Mouse (Mus musculus): ENCODE data around the gene Slc7a5. TPM values are rescaled to one million over a fixed set of nuclear protein-coding genes. Genes with fewer than 3 reads are reported as not detected.
A peak's percentile ranks its signal among the peaks of the same experiment; 100 is the strongest.

The Slc7a5 gene
- polyA plus RNA-seq (2015; fragmentation: Nextera tagmentation; extraction: Ambion mirVana) = 38.7 and 38.9 TPM in 2 replicates

- Histone ChIP-seq H3K9me3 (no peaks in the 10 kb centered on the region), H3K27me3 (peaks cover 11% of the 10 kb centered on the region), H3K9ac (peak within 1 kb of the TSS; percentile 78), H3K4me2 (peak within 1 kb of the TSS; percentile 92), H3K4me1 (replicated peaks) (peaks cover 32% of the 10 kb centered on the region), H3K36me3 (no peaks in the 10 kb centered on the region), H3K4me3 (peak within 1 kb of the TSS; percentile 78), H3K27ac (replicated peaks) (peak within 1 kb of the TSS; percentile 70)
- ATAC-seq (ENCODE audit: low read depth) = peak; percentile 93
- WGBS = under 1% methylated on average over 59 of the region's 61 CpGs
Observed at GRCm38 (mm10) chr8:121907587-121908248, at the start of gene Slc7a5. Gene Slc7a5, minus strand, starts transcription at chr8:121907694.

- WGBS = 81% methylated on average over 1 of the region's 1 CpGs
- no peak for ATAC-seq (ENCODE audit: low read depth)
Observed at GRCm38 (mm10) chr8:121955825-121956500, 48.5 kb upstream of the Slc7a5 start.

GRCm38 (mm10) chr8:121954981-121955555, 47.6 kb upstream of the Slc7a5 start:
- no peak for ATAC-seq (ENCODE audit: low read depth)
- no peak overlapping the region for H3K9ac ChIP-seq
- no peak overlapping the region for H3K4me3 ChIP-seq
- H3K4me2 ChIP-seq = no peak overlapping the region
- H3K27me3 ChIP-seq = no peaks in the 10 kb centered on the region
- 84% methylated on average over 10 of the region's 10 CpGs for WGBS
- no peak overlapping the region for H3K27ac ChIP-seq (replicated peaks)
- H3K36me3 ChIP-seq = peaks cover 27% of the 10 kb centered on the region
- H3K9me3 ChIP-seq = no peaks in the 10 kb centered on the region
- peaks cover 44% of the 10 kb centered on the region for H3K4me1 ChIP-seq (replicated peaks)

More at GRCm38 (mm10) chr8:121955825-121956500, 48.5 kb upstream of the Slc7a5 start:
- Histone ChIP-seq H3K4me1 (replicated peaks) (peaks cover 44% of the 10 kb centered on the region), H3K9me3 (no peaks in the 10 kb centered on the region), H3K4me3 (no peak overlapping the region), H3K4me2 (no peak overlapping the region), H3K27me3 (no peaks in the 10 kb centered on the region), H3K36me3 (peaks cover 27% of the 10 kb centered on the region), H3K27ac (replicated peaks) (no peak overlapping the region), H3K9ac (no peak overlapping the region)

GRCm38 (mm10) chr8:121953821-121954545, 46.5 kb upstream of the Slc7a5 start:
- Histone ChIP-seq H3K4me3 (no peak overlapping the region), H3K27me3 (no peaks in the 10 kb centered on the region), H3K36me3 (peaks cover 27% of the 10 kb centered on the region), H3K9me3 (no peaks in the 10 kb centered on the region), H3K4me1 (replicated peaks) (peaks cover 48% of the 10 kb centered on the region), H3K27ac (replicated peaks) (no peak overlapping the region; the same call in 1 of the 2 replicates), H3K9ac (no peak overlapping the region), H3K4me2 (no peak overlapping the region)
- 76% methylated on average over 3 of the region's 3 CpGs for WGBS
- no peak for ATAC-seq (ENCODE audit: low read depth)

- no peak for ATAC-seq (ENCODE audit: low read depth)
- Histone ChIP-seq H3K4me1 (replicated peaks) (peaks cover 54% of the 10 kb centered on the region), H3K27ac (replicated peaks) (no peak overlapping the region), H3K36me3 (peaks cover 27% of the 10 kb centered on the region), H3K4me2 (peak overlapping the region; percentile 97), H3K9ac (0 out of 2 replicates have a peak overlapping the region, but pooled peaks have one; percentile 99), H3K27me3 (no peaks in the 10 kb centered on the region), H3K9me3 (no peaks in the 10 kb centered on the region), H3K4me3 (peak overlapping the region; percentile 95; the same call in 1 of the 2 replicates)
- WGBS = 87% methylated on average over 7 of the region's 7 CpGs
Observed at GRCm38 (mm10) chr8:121952800-121953199, 45.3 kb upstream of the Slc7a5 start.

- H3K36me3 ChIP-seq = peaks cover 27% of the 10 kb centered on the region
- no peaks in the 10 kb centered on the region for H3K9me3 ChIP-seq
- peak overlapping the region; percentile 99 for H3K9ac ChIP-seq
- no peaks in the 10 kb centered on the region for H3K27me3 ChIP-seq
- H3K4me2 ChIP-seq = peak overlapping the region; percentile 97
- no peak overlapping the region for H3K27ac ChIP-seq (replicated peaks)
- peaks cover 61% of the 10 kb centered on the region for H3K4me1 ChIP-seq (replicated peaks)
- H3K4me3 ChIP-seq = peak overlapping the region; percentile 95
- no peak for ATAC-seq (ENCODE audit: low read depth)
Observed at GRCm38 (mm10) chr8:121952122-121952521, 44.6 kb upstream of the Slc7a5 start.

- no peak for ATAC-seq (ENCODE audit: low read depth)
- WGBS = 39% methylated on average over 7 of the region's 7 CpGs
- H3K4me1 ChIP-seq (replicated peaks) = peaks cover 64% of the 10 kb centered on the region
Observed at GRCm38 (mm10) chr8:121951656-121952009, 44.1 kb upstream of the Slc7a5 start.

GRCm38 (mm10) chr8:121950749-121951655, 43.5 kb upstream of the Slc7a5 start:
- peak; percentile 16 for ATAC-seq (ENCODE audit: low read depth)
- H3K27ac ChIP-seq (replicated peaks) = peak overlapping the region; percentile 98
- H3K4me3 ChIP-seq = peak overlapping the region; percentile 95
- H3K9ac ChIP-seq = peak overlapping the region; percentile 99
- peaks cover 64% of the 10 kb centered on the region for H3K4me1 ChIP-seq (replicated peaks)
- H3K4me2 ChIP-seq = peak overlapping the region; percentile 97
- no peaks in the 10 kb centered on the region for H3K9me3 ChIP-seq
- H3K27me3 ChIP-seq = no peaks in the 10 kb centered on the region
- 2% methylated on average over 60 of the region's 97 CpGs for WGBS
- H3K36me3 ChIP-seq = peaks cover 25% of the 10 kb centered on the region

More at GRCm38 (mm10) chr8:121951656-121952009, 44.1 kb upstream of the Slc7a5 start:
- Histone ChIP-seq H3K27me3 (no peaks in the 10 kb centered on the region), H3K36me3 (peaks cover 27% of the 10 kb centered on the region), H3K4me2 (peak overlapping the region; percentile 97), H3K27ac (replicated peaks) (peak overlapping the region; percentile 98; the same call in 1 of the 2 replicates), H3K4me3 (peak overlapping the region; percentile 95), H3K9ac (peak overlapping the region; percentile 99), H3K9me3 (no peaks in the 10 kb centered on the region)

- Histone ChIP-seq H3K9ac (peak overlapping the region; percentile 99), H3K4me2 (peak overlapping the region; percentile 97), H3K36me3 (peaks cover 19% of the 10 kb centered on the region), H3K9me3 (no peaks in the 10 kb centered on the region), H3K4me1 (replicated peaks) (peaks cover 64% of the 10 kb centered on the region), H3K4me3 (peak overlapping the region; percentile 95), H3K27me3 (no peaks in the 10 kb centered on the region), H3K27ac (replicated peaks) (peak overlapping the region; percentile 98)
- ATAC-seq (ENCODE audit: low read depth) = peak; percentile 96
- WGBS = under 1% methylated on average over 60 of the region's 66 CpGs
Observed at GRCm38 (mm10) chr8:121949941-121950748, 42.7 kb upstream of the Slc7a5 start.

GRCm38 (mm10) chr8:121949222-121949800, 41.8 kb upstream of the Slc7a5 start, which contains the start of gene Banp:
Gene Banp, plus strand, starts transcription at chr8:121949750.
- peak within 1 kb of the TSS; percentile 97 for H3K4me2 ChIP-seq
- peak within 1 kb of the TSS; percentile 95 for H3K4me3 ChIP-seq
- peaks cover 56% of the 10 kb centered on the region for H3K4me1 ChIP-seq (replicated peaks)
- 67% methylated on average over 6 of the region's 6 CpGs for WGBS
- H3K9me3 ChIP-seq = no peaks in the 10 kb centered on the region
- H3K27ac ChIP-seq (replicated peaks) = peak within 1 kb of the TSS; percentile 98
- H3K36me3 ChIP-seq = peaks cover 11% of the 10 kb centered on the region
- peak within 1 kb of the TSS; percentile 99 for H3K9ac ChIP-seq
- ATAC-seq (ENCODE audit: low read depth) = peak; percentile 12; the same call in 1 of the 2 replicates
- H3K27me3 ChIP-seq = no peaks in the 10 kb centered on the region

Data from neural tube, embryonic 13.5 days (tissue).